Mouse (Mus musculus): ENCODE data around the gene Mgat5b. TPM values are rescaled to one million over a fixed set of nuclear protein-coding genes. Genes with fewer than 3 reads are reported as not detected.

Mgat5b gene
- polyA plus RNA-seq, 2 experiments: 0.78 to 3.6 TPM

DNA sequence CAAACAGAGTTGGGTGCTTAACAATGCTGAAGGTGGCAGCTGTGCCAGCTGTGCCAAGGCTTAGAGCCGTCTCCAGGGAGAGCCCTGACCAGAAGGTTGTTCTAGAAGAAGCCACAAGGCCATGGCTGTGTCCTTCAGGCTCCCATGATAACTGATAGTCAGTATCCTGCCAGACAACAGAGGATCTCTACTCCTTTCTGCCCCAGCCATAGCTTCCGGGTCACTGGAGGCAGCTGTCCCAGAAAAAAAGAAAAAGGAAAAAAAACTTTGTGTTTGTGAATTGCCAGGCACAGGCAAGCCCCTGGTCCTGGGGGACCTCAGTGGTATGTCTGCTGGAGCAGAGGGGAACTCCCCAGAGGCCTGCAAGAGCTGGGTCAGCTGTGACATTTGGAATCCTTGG is 47.3 kb downstream of the Mgat5b start:
- 71% methylated on average over 2 of the region's 2 CpGs for WGBS
- Histone ChIP-seq H3K36me3 (ENCODE audit: control insufficient read depth, insufficient read depth, low read length) (no peaks in the 10 kb centered on the region), H3K9ac (ENCODE audit: low read depth, low read length, severe bottlenecking) (no peak overlapping the region), H3K4me2 (replicated peaks; ENCODE audit: low read depth, low read length, severe bottlenecking) (no peak overlapping the region), H3K27ac (replicated peaks; ENCODE audit: low read depth, low read length) (no peak overlapping the region), H3K4me3 (replicated peaks; ENCODE audit: low read length) (no peak overlapping the region), H3K27me3 (ENCODE audit: control insufficient read depth, insufficient read depth, low read length) (no peaks in the 10 kb centered on the region), H3K9me3 (ENCODE audit: control insufficient read depth, low read length) (no peaks in the 10 kb centered on the region), H3K4me1 (ENCODE audit: control insufficient read depth, insufficient read depth, low read length) (0 out of 2 replicates have a peak, but pooled peaks cover 3% of the 10 kb centered on the region)
- TF ChIP-seq POLR2A (IDR thresholded peaks at IDR 0.05; ENCODE audit: borderline replicate concordance, extremely low read depth, insufficient read depth, insufficient read length): no peak
- DNase-seq (ENCODE audit: low spot score): no peak
- ATAC-seq (ENCODE audit: low FRiP score, low read depth): no peak

DNA sequence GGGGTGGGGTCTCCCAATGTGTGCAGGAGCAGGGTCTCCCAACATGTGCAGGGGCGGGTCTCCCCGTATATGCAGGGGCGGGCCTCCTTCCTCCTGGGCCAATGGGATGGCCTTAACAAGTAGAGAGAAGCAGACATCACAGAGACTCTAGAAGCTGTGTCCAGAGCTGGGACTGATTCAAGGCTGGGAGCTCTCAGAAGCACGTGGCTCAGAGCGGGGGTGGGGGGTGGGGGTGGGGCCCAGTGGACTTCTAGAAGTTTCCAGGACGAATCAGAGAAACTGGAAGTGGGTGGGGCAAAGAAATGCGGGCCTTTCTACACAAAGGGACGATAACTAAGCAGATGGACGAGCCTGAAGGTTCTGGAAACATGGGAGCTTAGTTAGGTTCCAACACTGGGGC is 49.9 kb downstream of the Mgat5b start:
- Histone ChIP-seq H3K9ac (ENCODE audit: low read depth, low read length, severe bottlenecking) (no peak overlapping the region), H3K4me1 (ENCODE audit: control insufficient read depth, insufficient read depth, low read length) (0 out of 2 replicates have a peak, but pooled peaks cover 3% of the 10 kb centered on the region), H3K4me3 (replicated peaks; ENCODE audit: low read length) (no peak overlapping the region), H3K36me3 (ENCODE audit: control insufficient read depth, insufficient read depth, low read length) (no peaks in the 10 kb centered on the region), H3K9me3 (ENCODE audit: control insufficient read depth, low read length) (no peaks in the 10 kb centered on the region), H3K27me3 (ENCODE audit: control insufficient read depth, insufficient read depth, low read length) (no peaks in the 10 kb centered on the region), H3K4me2 (replicated peaks; ENCODE audit: low read depth, low read length, severe bottlenecking) (no peak overlapping the region), H3K27ac (replicated peaks; ENCODE audit: low read depth, low read length) (no peak overlapping the region)
- DNase-seq (ENCODE audit: low spot score) (no peak), ATAC-seq (ENCODE audit: low FRiP score, low read depth) (no peak)
- TF ChIP-seq POLR2A (IDR thresholded peaks at IDR 0.05; ENCODE audit: borderline replicate concordance, extremely low read depth, insufficient read depth, insufficient read length): no peak
- WGBS: 86% methylated on average over 9 of the region's 9 CpGs

- DNase-seq (ENCODE audit: low spot score) (no peak), ATAC-seq (ENCODE audit: low FRiP score, low read depth) (no peak)
- Histone ChIP-seq H3K4me1 (ENCODE audit: control insufficient read depth, insufficient read depth, low read length) (0 out of 2 replicates have a peak, but pooled peaks cover 3% of the 10 kb centered on the region), H3K9me3 (ENCODE audit: control insufficient read depth, low read length) (no peaks in the 10 kb centered on the region), H3K36me3 (ENCODE audit: control insufficient read depth, insufficient read depth, low read length) (no peaks in the 10 kb centered on the region), H3K27me3 (ENCODE audit: control insufficient read depth, insufficient read depth, low read length) (no peaks in the 10 kb centered on the region), H3K27ac (replicated peaks; ENCODE audit: low read depth, low read length) (no peak overlapping the region), H3K4me3 (replicated peaks; ENCODE audit: low read length) (no peak overlapping the region), H3K9ac (ENCODE audit: low read depth, low read length, severe bottlenecking) (no peak overlapping the region), H3K4me2 (replicated peaks; ENCODE audit: low read depth, low read length, severe bottlenecking) (no peak overlapping the region)
- no peak for TF ChIP-seq POLR2A (IDR thresholded peaks at IDR 0.05; ENCODE audit: borderline replicate concordance, extremely low read depth, insufficient read depth, insufficient read length)
- 70% methylated on average over 11 of the region's 11 CpGs for WGBS
Observed at GRCm38 (mm10) chr11:116969498-116969897, 50.8 kb downstream of the Mgat5b start.

- H3K4me2 ChIP-seq (replicated peaks; ENCODE audit: low read depth, low read length, severe bottlenecking): no peak overlapping the region
- H3K9ac ChIP-seq (ENCODE audit: low read depth, low read length, severe bottlenecking): no peak overlapping the region
- no peak for TF ChIP-seq POLR2A (IDR thresholded peaks at IDR 0.05; ENCODE audit: borderline replicate concordance, extremely low read depth, insufficient read depth, insufficient read length)
- 80% methylated on average over 4 of the region's 4 CpGs for WGBS
- DNase-seq (ENCODE audit: low spot score): no peak
- H3K9me3 ChIP-seq (ENCODE audit: control insufficient read depth, low read length): no peaks in the 10 kb centered on the region
- no peaks in the 10 kb centered on the region for H3K27me3 ChIP-seq (ENCODE audit: control insufficient read depth, insufficient read depth, low read length)
- H3K27ac ChIP-seq (replicated peaks; ENCODE audit: low read depth, low read length): no peak overlapping the region
- H3K36me3 ChIP-seq (ENCODE audit: control insufficient read depth, insufficient read depth, low read length): no peaks in the 10 kb centered on the region
- H3K4me3 ChIP-seq (replicated peaks; ENCODE audit: low read length): no peak overlapping the region
- no peak for ATAC-seq (ENCODE audit: low FRiP score, low read depth)
- H3K4me1 ChIP-seq (ENCODE audit: control insufficient read depth, insufficient read depth, low read length): no peaks in the 10 kb centered on the region
Observed at GRCm38 (mm10) chr11:116970847-116971246, 52.2 kb downstream of the Mgat5b start.

GRCm38 (mm10) chr11:116972828-116973227 is 54.2 kb downstream of the Mgat5b start:
- no peak for TF ChIP-seq POLR2A (IDR thresholded peaks at IDR 0.05; ENCODE audit: borderline replicate concordance, extremely low read depth, insufficient read depth, insufficient read length)

DNA sequence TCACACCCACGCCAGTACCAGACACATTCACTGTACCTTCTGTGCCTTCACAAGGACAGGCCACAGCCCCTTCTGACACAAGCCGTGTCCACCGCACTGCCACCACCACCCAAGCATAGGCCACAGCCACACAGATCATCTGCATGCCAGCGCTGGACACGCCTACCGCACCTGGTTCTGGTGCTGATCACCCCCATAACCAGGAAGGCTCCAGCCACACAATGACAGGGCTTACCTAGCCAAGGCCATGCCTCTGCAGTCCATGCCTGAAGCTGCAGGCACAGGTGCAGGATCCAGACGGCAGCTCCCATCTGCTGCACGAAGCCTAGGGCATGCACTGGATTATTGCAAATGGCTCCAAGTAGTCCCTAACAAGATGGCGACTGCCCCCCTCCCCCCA is 54.8 kb downstream of the Mgat5b start:
- no peaks in the 10 kb centered on the region for H3K27me3 ChIP-seq (ENCODE audit: control insufficient read depth, insufficient read depth, low read length)
- ATAC-seq (ENCODE audit: low FRiP score, low read depth): no peak
- H3K9me3 ChIP-seq (ENCODE audit: control insufficient read depth, low read length): no peaks in the 10 kb centered on the region
- H3K4me1 ChIP-seq (ENCODE audit: control insufficient read depth, insufficient read depth, low read length): no peaks in the 10 kb centered on the region
- no peak overlapping the region for H3K4me2 ChIP-seq (replicated peaks; ENCODE audit: low read depth, low read length, severe bottlenecking)
- no peak overlapping the region for H3K27ac ChIP-seq (replicated peaks; ENCODE audit: low read depth, low read length)
- DNase-seq (ENCODE audit: low spot score): no peak
- no peak overlapping the region for H3K4me3 ChIP-seq (replicated peaks; ENCODE audit: low read length)
- WGBS: 89% methylated on average over 9 of the region's 9 CpGs
- no peak for TF ChIP-seq POLR2A (IDR thresholded peaks at IDR 0.05; ENCODE audit: borderline replicate concordance, extremely low read depth, insufficient read depth, insufficient read length)
- H3K36me3 ChIP-seq (ENCODE audit: control insufficient read depth, insufficient read depth, low read length): no peaks in the 10 kb centered on the region
- H3K9ac ChIP-seq (ENCODE audit: low read depth, low read length, severe bottlenecking): no peak overlapping the region

More at GRCm38 (mm10) chr11:116972828-116973227, 54.2 kb downstream of the Mgat5b start:
- no peaks in the 10 kb centered on the region for H3K27me3 ChIP-seq (ENCODE audit: control insufficient read depth, insufficient read depth, low read length)
- H3K27ac ChIP-seq (replicated peaks; ENCODE audit: low read depth, low read length): no peak overlapping the region
- ATAC-seq (ENCODE audit: low FRiP score, low read depth) (no peak; the same call in 1 of the 2 replicates), DNase-seq (ENCODE audit: low spot score) (peak; percentile 9)
- no peaks in the 10 kb centered on the region for H3K4me1 ChIP-seq (ENCODE audit: control insufficient read depth, insufficient read depth, low read length)
- no peaks in the 10 kb centered on the region for H3K9me3 ChIP-seq (ENCODE audit: control insufficient read depth, low read length)
- no peak overlapping the region for H3K4me2 ChIP-seq (replicated peaks; ENCODE audit: low read depth, low read length, severe bottlenecking)
- no peak overlapping the region for H3K4me3 ChIP-seq (replicated peaks; ENCODE audit: low read length)
- no peaks in the 10 kb centered on the region for H3K36me3 ChIP-seq (ENCODE audit: control insufficient read depth, insufficient read depth, low read length)
- no peak overlapping the region for H3K9ac ChIP-seq (ENCODE audit: low read depth, low read length, severe bottlenecking)
- WGBS: 77% methylated on average over 3 of the region's 4 CpGs

All from limb, embryonic 14.5 days (tissue).